Mouse (Mus musculus) CD8-positive naive resting alpha-beta T cell, adult 2 months (primary cell): ENCODE data around the gene Csk.
A peak's percentile ranks its signal among the peaks of the same experiment; 100 is the strongest.

Experiments used
- DNase-seq, 2 experiments: peaks; one replicate each; pipeline ENCODE4 v3.0.0; 2022; ENCODE audit warnings: low read depth in 2 of 2, low spot score in 2 of 2

The Csk gene

GRCm38 (mm10) chr9:57658970-57659369 is 5.5 kb upstream of the Csk start:
- no peak for DNase-seq

GRCm38 (mm10) chr9:57657843-57658242 is 4.4 kb upstream of the Csk start:
- DNase-seq: no peak

GRCm38 (mm10) chr9:57656631-57657350 is 3.4 kb upstream of the Csk start:
- no peak for DNase-seq

- DNase-seq: peak; percentile 94 to 97
Measured at GRCm38 (mm10) chr9:57655749-57656148, 2.3 kb upstream of the Csk start.

- DNase-seq: no peak
Measured at GRCm38 (mm10) chr9:57654966-57655365, 1.5 kb upstream of the Csk start.

GRCm38 (mm10) chr9:57652855-57653254 is 576 bp downstream of the Csk start:
- DNase-seq: no peak

GRCm38 (mm10) chr9:57652351-57652750 is 1.1 kb downstream of the Csk start:
- DNase-seq: no peak

- DNase-seq: peak in 1 of 2 experiments; percentile 52
Measured at GRCm38 (mm10) chr9:57650786-57651311, 2.6 kb downstream of the Csk start.

- no peak for DNase-seq
Measured at GRCm38 (mm10) chr9:57650130-57650785, 3.2 kb downstream of the Csk start.

GRCm38 (mm10) chr9:57647286-57648108 is 5.9 kb downstream of the Csk start:
- peak in 1 of 2 experiments; percentile 36 for DNase-seq

- peak in 1 of 2 experiments; percentile 34 for DNase-seq
Measured at GRCm38 (mm10) chr9:57646551-57647103, 6.8 kb downstream of the Csk start.

- DNase-seq: peak; percentile 90
Measured at GRCm38 (mm10) chr9:57644944-57645893, 8.2 kb downstream of the Csk start.

- DNase-seq: no peak
Measured at GRCm38 (mm10) chr9:57644442-57644943, 8.9 kb downstream of the Csk start.

- no peak for DNase-seq
Measured at GRCm38 (mm10) chr9:57643856-57644180, 9.6 kb downstream of the Csk start.

GRCm38 (mm10) chr9:57643169-57643855 is 10.1 kb downstream of the Csk start:
- no peak for DNase-seq

GRCm38 (mm10) chr9:57641775-57642550 is 11.5 kb downstream of the Csk start:
- DNase-seq: no peak

GRCm38 (mm10) chr9:57641022-57641421 is 12.4 kb downstream of the Csk start:
- no peak for DNase-seq

- peak; percentile 77 to 84 for DNase-seq
Measured at GRCm38 (mm10) chr9:57640384-57640783, 13.0 kb downstream of the Csk start.
